Mouse (Mus musculus): ENCODE data around the gene Aloxe3. TPM values are rescaled to one million over a fixed set of nuclear protein-coding genes. Genes with fewer than 3 reads are reported as not detected.

The Aloxe3 gene
- total and polyA plus RNA-seq, 2 experiments from 2014 or later: 10.0 to 14.9 TPM

DNA sequence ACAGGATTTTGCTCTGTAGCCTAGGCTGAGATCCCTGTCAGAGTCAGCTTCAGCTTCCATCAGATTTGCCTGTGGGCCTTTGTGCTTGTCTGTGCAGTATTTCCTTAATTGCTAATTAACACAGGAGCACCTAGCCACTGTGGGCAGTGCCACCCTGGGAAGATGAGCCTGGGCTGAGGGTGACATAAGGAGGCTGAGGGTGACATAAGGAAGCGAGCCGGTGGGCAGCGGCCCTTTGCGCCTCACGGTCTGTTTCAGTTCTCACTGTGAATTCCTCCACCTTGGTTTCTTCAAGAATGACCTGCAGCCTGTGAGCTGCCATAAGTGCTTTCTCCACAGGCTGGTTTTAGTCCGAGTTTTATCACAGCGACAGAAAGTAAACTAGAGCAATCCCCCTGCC, 44.1 kb upstream of the Aloxe3 start:
- ATAC-seq (no peak), DNase-seq (no peak)
- H3K4me1 ChIP-seq (ENCODE audit: insufficient read depth): no peaks in the 10 kb centered on the region
- H3K9ac ChIP-seq: no peak overlapping the region
- H3K4me3 ChIP-seq (ENCODE audit: low read depth, low read length): no peak overlapping the region
- WGBS: 88% methylated on average over 7 of the region's 7 CpGs
- H3K9me3 ChIP-seq (ENCODE audit: low read length): no peaks in the 10 kb centered on the region
- no peak overlapping the region for H3K4me2 ChIP-seq (ENCODE audit: low read depth)
- no peak overlapping the region for H3K27ac ChIP-seq (ENCODE audit: low read depth, low read length)
- H3K36me3 ChIP-seq (ENCODE audit: insufficient read depth): no peaks in the 10 kb centered on the region
- no peak for TF ChIP-seq CTCF (IDR thresholded peaks at IDR 0.05; ENCODE audit: low read depth)
- no peaks in the 10 kb centered on the region for H3K27me3 ChIP-seq (ENCODE audit: insufficient read depth, low read length)

DNA sequence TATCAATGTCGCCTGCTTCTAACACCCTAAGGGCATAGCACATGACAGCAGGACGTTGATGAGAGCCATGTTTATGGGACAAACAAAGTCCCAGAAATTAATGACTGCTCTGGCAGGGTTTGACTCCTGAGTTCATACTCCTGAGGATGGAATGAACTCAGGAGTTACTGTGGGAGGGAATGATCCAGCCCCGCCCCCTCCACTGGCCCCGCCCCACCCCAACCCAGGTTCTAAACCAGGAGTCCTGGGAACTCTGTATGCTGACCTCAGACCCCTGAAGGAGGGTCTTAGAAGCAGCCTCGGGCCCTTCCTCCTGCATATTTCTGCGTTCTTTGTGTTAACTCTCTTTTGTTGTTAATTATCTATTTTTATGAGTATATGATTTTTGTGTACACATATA, 40.1 kb upstream of the Aloxe3 start:
- H3K27me3 ChIP-seq (ENCODE audit: insufficient read depth, low read length): no peaks in the 10 kb centered on the region
- no peaks in the 10 kb centered on the region for H3K9me3 ChIP-seq (ENCODE audit: low read length)
- H3K36me3 ChIP-seq (ENCODE audit: insufficient read depth): no peaks in the 10 kb centered on the region; the same call in 1 of the 2 replicates
- no peak overlapping the region for H3K4me3 ChIP-seq (ENCODE audit: low read depth, low read length)
- H3K27ac ChIP-seq (ENCODE audit: low read depth, low read length): no peak overlapping the region
- no peak for DNase-seq
- no peak overlapping the region for H3K9ac ChIP-seq
- 71% methylated on average over 6 of the region's 6 CpGs for WGBS
- H3K4me1 ChIP-seq (ENCODE audit: insufficient read depth): peaks cover 14% of the 10 kb centered on the region
- ATAC-seq: no peak
- H3K4me2 ChIP-seq (ENCODE audit: low read depth): no peak overlapping the region
- TF ChIP-seq CTCF (IDR thresholded peaks at IDR 0.05; ENCODE audit: low read depth): no peak

DNA sequence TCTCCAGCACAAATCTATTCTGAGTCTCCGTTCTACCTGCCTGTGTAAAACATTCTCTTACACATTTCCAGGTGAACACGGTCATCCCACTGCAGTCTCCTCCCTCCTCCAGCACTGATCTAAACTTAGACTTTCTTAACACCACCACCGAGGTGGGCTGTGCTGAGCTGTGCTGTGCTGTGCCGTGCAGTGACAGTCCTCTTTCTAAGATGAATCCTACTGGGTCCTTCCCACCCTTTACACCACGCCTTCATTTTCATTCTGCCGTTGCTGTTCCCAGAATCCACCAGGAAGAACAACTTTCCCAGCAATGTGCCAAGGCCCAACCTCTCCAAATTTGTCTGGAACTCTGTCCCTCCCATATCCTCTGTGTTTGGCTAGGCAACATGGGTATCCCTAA, 39.3 kb upstream of the Aloxe3 start:
- WGBS: 65% methylated on average over 6 of the region's 6 CpGs
- no peak for DNase-seq
- ATAC-seq: no peak
- Histone ChIP-seq H3K27ac (ENCODE audit: low read depth, low read length) (no peak overlapping the region), H3K9ac (no peak overlapping the region), H3K36me3 (ENCODE audit: insufficient read depth) (peaks cover 7% of the 10 kb centered on the region), H3K4me1 (ENCODE audit: insufficient read depth) (peaks cover 14% of the 10 kb centered on the region), H3K4me2 (ENCODE audit: low read depth) (no peak overlapping the region), H3K4me3 (ENCODE audit: low read depth, low read length) (no peak overlapping the region), H3K27me3 (ENCODE audit: insufficient read depth, low read length) (no peaks in the 10 kb centered on the region), H3K9me3 (ENCODE audit: low read length) (no peaks in the 10 kb centered on the region)
- TF ChIP-seq CTCF (IDR thresholded peaks at IDR 0.05; ENCODE audit: low read depth): no peak

DNA sequence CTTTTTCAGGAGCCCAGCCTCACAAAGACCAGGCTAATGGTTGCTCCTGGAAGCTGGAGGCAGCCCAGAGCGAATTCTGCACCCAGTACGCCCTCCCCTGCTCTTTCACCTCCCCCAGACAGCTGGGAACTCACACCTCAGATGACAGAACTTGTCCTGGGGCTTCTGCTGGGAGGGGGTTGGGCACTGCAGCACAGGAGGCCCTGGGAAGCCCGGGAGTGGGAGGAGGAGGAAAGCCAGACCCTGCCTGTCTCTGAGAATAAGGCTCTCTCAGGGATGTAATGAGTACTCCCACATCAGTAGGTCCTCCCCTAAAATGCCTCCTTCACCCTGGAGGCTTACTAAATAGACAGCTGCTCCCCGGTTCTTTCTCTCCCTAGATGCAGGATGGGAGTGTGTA, 38.6 kb upstream of the Aloxe3 start:
- 49% methylated on average over 4 of the region's 4 CpGs for WGBS
- H3K4me1 ChIP-seq (ENCODE audit: insufficient read depth): peaks cover 14% of the 10 kb centered on the region
- ATAC-seq (no peak), DNase-seq (no peak)
- H3K27ac ChIP-seq (ENCODE audit: low read depth, low read length): no peak overlapping the region
- no peak overlapping the region for H3K4me2 ChIP-seq (ENCODE audit: low read depth)
- no peak overlapping the region for H3K4me3 ChIP-seq (ENCODE audit: low read depth, low read length)
- peak overlapping the region; percentile 14; the same call in 1 of the 2 replicates for H3K9ac ChIP-seq
- H3K27me3 ChIP-seq (ENCODE audit: insufficient read depth, low read length): no peaks in the 10 kb centered on the region
- H3K9me3 ChIP-seq (ENCODE audit: low read length): no peaks in the 10 kb centered on the region
- H3K36me3 ChIP-seq (ENCODE audit: insufficient read depth): peaks cover 14% of the 10 kb centered on the region
- no peak for TF ChIP-seq CTCF (IDR thresholded peaks at IDR 0.05; ENCODE audit: low read depth)

DNA sequence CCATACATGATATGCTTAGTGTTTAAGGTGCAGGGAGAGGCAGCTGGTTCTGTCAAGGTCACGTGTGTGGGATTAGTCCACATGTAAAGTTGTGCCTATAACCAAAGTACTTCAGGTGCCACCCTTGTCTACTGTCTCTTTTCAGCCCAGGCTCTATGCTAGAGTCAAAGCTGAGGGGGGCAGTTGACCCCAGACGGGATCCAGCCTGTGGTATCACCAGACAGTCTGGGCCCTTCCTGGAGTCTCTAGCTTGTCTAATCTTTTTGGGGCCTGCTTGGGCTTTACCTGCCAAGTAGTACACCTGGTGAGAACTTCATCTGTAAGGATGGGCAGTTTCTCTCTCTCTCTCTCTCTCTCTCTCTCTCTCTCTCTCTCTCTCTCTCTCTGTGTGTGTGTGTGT, 38.1 kb upstream of the Aloxe3 start:
- TF ChIP-seq CTCF (IDR thresholded peaks at IDR 0.05; ENCODE audit: low read depth): no peak
- Histone ChIP-seq H3K4me2 (ENCODE audit: low read depth) (peak overlapping the region; percentile 91), H3K36me3 (ENCODE audit: insufficient read depth) (peaks cover 16% of the 10 kb centered on the region), H3K4me1 (ENCODE audit: insufficient read depth) (peaks cover 14% of the 10 kb centered on the region), H3K9ac (peak overlapping the region; percentile 100), H3K4me3 (ENCODE audit: low read depth, low read length) (no peak overlapping the region), H3K27me3 (ENCODE audit: insufficient read depth, low read length) (no peaks in the 10 kb centered on the region), H3K9me3 (ENCODE audit: low read length) (no peaks in the 10 kb centered on the region), H3K27ac (ENCODE audit: low read depth, low read length) (peak overlapping the region; percentile 97)
- no peak for DNase-seq
- WGBS: 78% methylated on average over 2 of the region's 2 CpGs
- ATAC-seq: no peak

DNA sequence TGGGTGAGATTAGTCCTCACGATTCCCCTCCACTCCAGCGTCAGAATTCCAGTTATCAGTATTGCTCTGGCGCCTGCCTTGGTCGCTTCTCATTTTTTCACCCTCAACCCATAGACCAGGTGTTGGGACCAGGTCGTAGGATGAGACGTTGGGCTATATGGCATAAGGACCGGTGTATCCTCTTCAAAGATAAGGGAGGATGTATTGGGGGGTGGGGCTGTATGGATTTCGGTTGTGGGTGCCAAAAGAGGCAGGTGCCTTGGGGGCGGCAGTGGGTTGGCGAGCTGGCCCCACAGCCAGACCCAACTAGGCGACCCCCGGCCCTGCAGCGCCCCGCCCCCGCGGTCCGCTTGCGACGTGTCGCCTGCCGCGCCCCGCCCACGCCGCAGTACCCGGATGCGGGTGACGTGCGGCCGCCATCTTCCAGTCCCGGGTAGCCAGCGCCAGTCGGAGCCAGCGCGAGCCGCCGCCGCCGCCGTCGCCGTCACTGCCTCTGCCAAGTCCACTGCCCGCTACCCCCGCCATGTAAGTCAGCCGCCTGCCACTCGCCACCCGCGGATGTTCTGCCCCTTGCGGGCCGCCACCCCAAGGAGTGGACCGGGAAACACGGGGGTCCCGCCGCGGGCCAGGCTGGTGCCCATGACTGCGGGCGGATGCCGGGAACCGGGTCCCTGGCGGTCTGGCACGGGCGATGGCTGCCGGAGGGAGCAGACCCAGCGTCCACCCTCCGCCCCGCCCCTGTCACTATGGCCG, 37.4 kb upstream of the Aloxe3 start, which contains the start of gene Vamp2:
TSS of gene Vamp2 (plus strand) at position 388 of the 753 bp plus-strand sequence.
- Histone ChIP-seq H3K9me3 (ENCODE audit: low read length) (no peaks in the 10 kb centered on the region), H3K27ac (ENCODE audit: low read depth, low read length) (peak within 1 kb of the TSS; percentile 97), H3K4me3 (ENCODE audit: low read depth, low read length) (peak within 1 kb of the TSS; percentile 99), H3K4me2 (ENCODE audit: low read depth) (peak within 1 kb of the TSS; percentile 91), H3K36me3 (ENCODE audit: insufficient read depth) (peaks cover 19% of the 10 kb centered on the region), H3K9ac (peak within 1 kb of the TSS; percentile 100), H3K27me3 (ENCODE audit: insufficient read depth, low read length) (no peaks in the 10 kb centered on the region), H3K4me1 (ENCODE audit: insufficient read depth) (peaks cover 14% of the 10 kb centered on the region)
- under 1% methylated on average over 50 of the region's 67 CpGs for WGBS
- peak; percentile 95 for DNase-seq
- TF ChIP-seq CTCF (IDR thresholded peaks at IDR 0.05; ENCODE audit: low read depth): peak; percentile 4; the same call in 1 of the 2 replicates
- peak; percentile 94 for ATAC-seq

DNA sequence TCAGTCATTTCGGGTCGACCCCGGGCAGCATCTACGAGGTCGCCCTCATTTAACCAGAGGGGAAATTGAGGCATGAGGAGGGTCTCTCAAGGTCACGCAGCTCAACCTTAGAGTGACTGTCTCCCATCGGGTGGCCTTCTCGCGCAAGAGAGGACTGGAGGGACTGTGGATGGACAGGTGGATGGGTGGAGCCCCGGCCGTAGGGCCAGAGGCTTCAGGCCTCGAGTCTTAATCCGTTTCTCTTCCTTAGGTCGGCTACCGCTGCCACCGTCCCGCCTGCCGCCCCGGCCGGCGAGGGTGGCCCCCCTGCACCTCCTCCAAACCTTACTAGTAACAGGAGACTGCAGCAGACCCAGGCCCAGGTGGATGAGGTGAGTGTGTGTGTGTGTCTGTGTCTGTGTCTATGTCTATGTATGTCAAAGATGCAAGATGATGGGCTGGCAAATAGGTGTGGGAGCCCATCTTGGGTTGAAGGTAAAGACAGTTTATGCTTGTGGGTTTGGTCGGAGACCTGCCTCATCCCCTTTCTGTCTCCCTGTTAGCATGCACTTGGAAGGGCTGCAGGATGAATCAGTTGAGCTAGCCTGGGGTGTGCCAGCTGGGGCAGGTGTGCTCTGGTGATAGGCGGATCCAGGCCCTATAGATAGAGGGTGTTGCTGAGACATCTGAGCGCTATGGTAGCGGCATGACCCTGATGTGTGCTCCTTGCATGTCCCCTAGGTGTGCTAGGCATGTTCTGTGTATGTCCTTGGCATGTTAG, 36.7 kb upstream of the Aloxe3 start:
- Histone ChIP-seq H3K9me3 (ENCODE audit: low read length) (no peaks in the 10 kb centered on the region), H3K36me3 (ENCODE audit: insufficient read depth) (peaks cover 19% of the 10 kb centered on the region), H3K4me2 (ENCODE audit: low read depth) (peak overlapping the region; percentile 91), H3K4me1 (ENCODE audit: insufficient read depth) (peaks cover 14% of the 10 kb centered on the region), H3K27me3 (ENCODE audit: insufficient read depth, low read length) (no peaks in the 10 kb centered on the region), H3K4me3 (ENCODE audit: low read depth, low read length) (peak overlapping the region; percentile 99), H3K27ac (ENCODE audit: low read depth, low read length) (peak overlapping the region; percentile 97), H3K9ac (peak overlapping the region; percentile 100)
- DNase-seq (no peak), ATAC-seq (peak; percentile 11; the same call in 1 of the 2 replicates)
- 11% methylated on average over 25 of the region's 25 CpGs for WGBS
- TF ChIP-seq CTCF (IDR thresholded peaks at IDR 0.05; ENCODE audit: low read depth): no peak

All from forebrain, postnatal 0 days (tissue).